Mouse (Mus musculus) lung, adult 2 months (tissue): ENCODE data around the gene Iqcf1.

Source experiments
- CTCF ChIP-seq: fragments of 200-500 bp; IDR thresholded peaks from 2 replicates; pipeline ENCODE4 v1.5.1; 2011; ENCODE audit warnings: mild to moderate bottlenecking, low read length, control low read depth; ENCODE audit not compliant: insufficient read depth
- POLR2A ChIP-seq: fragments of 200-500 bp; IDR thresholded peaks from 2 replicates; pipeline ENCODE4 v1.6.1; 2011; ENCODE audit warnings: low read depth, mild to moderate bottlenecking, control low read depth, low read length, borderline replicate concordance; ENCODE audit errors: extremely low read depth

- TF ChIP-seq CTCF (no peak), POLR2A (no peak)
Observed at GRCm38 (mm10) chr9:106504246-106504645, 4.5 kb downstream of the Iqcf1 start.
